8 mouse cellular contexts compared by ENCODE assay signal in the genomic region with DNA sequence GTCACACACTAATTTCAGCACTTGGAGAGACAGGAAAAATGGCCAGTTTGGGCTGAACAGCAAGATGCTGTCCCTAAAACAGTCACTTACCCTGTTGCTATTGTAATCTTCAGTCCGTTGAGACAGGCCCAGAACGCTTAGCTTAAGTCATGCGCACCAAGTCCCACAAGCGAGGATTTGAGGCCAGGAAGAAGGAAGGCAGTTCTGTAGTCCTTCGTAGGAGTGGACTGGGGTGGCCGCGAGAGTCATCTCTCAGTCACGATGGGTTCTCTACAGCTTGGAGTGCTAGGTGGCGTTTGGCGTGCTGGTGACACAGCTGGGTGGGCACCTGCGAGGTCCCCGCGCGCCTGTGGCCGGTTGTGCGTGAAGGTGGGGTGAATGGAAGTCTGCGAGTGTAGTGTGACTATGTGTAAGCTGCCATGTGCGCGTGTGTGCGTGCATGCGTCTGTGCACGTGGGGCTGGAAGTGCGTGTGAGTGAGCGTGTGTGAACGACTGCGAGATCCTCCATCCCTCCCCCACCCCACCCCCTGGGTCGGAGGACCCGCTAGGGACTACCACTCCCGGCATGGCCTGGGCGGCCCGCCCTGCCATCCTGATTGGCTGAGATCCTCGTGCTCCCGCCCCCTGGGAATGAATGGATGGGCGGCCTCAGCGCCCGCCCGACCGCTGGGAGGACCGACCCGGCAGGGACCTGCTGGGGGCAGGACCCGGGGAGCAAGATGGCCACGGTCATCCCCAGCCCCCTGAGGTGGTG. TPM values are rescaled to one million over a fixed set of nuclear protein-coding genes. Genes with fewer than 3 reads are reported as not detected.
DNase-seq lines count a peak whose midpoint lies in the region; ATAC-seq and TF ChIP-seq lines count a peak whose summit lies in the region.

No protein-coding gene starts in this region.

- peak overlapping the region; percentile 74 for H3K4me3 ChIP-seq in forebrain, embryonic 15.5 days
- H3K4me3 ChIP-seq in thymus, adult 2 months (ENCODE audit: control insufficient read depth, insufficient read depth, low read length), result peak overlapping the region; percentile 54

- H3K27ac ChIP-seq in forebrain, embryonic 15.5 days (replicated peaks), result peak overlapping the region; percentile 89
- no peak overlapping the region for H3K27ac ChIP-seq in thymus, adult 2 months (ENCODE audit: control insufficient read depth, insufficient read depth, low read length)

- intact Hi-C loops in heart, postnatal 25 days (cut with DNase I), result loop anchor here (10.0 kb wide), 1 partner anchor 323 kb away; the partner anchor contains the start of genes Eif3k and Map4k1

- H3K4me1 ChIP-seq in forebrain, embryonic 15.5 days, result peaks cover 70% of the 10 kb centered on the region
- peaks cover 37% of the 10 kb centered on the region for H3K4me1 ChIP-seq in thymus, adult 2 months (replicated peaks; ENCODE audit: control insufficient read depth, insufficient read depth, low read length)

- peak; percentile 88 for DNase-seq in ES-CJ7 (ENCODE audit: low read depth, low spot score)
- DNase-seq in cerebellum, adult 11 months, result peak; percentile 96
- DNase-seq in heart, postnatal 25 days (ENCODE audit: low spot score), result peak; percentile 81
- DNase-seq in layer of hippocampus, adult 18-20 months (ENCODE audit: low spot score in 2 of 2), result peak; percentile 93 to 96
- DNase-seq in lung, adult 18-20 months, result peak; percentile 89 to 92
- DNase-seq in ovary, adult 18-20 months (ENCODE audit: low spot score), result peak; percentile 89
- peak; percentile 84 for DNase-seq in thymus, adult 2 months

- no peaks in the 10 kb centered on the region for H3K27me3 ChIP-seq in forebrain, embryonic 15.5 days
- H3K27me3 ChIP-seq in thymus, adult 2 months (ENCODE audit: control insufficient read depth, insufficient read depth, low read length), result peaks cover 31% of the 10 kb centered on the region

- peak overlapping the region; percentile 97 for H3K4me2 ChIP-seq in forebrain, embryonic 15.5 days (replicated peaks)

- peaks cover 20% of the 10 kb centered on the region for H3K36me3 ChIP-seq in forebrain, embryonic 15.5 days
- H3K36me3 ChIP-seq in thymus, adult 2 months (ENCODE audit: control insufficient read depth, insufficient read depth, low read length), result no peaks in the 10 kb centered on the region

- TF ChIP-seq POLR2A in thymus, adult 2 months (IDR thresholded peaks at IDR 0.05; ENCODE audit: control insufficient read depth, extremely low read depth, insufficient read depth, low read length, poor library complexity), result no peak

- peak; percentile 71 for ATAC-seq in forebrain, embryonic 15.5 days (replicated peaks)

- peak; percentile 26; the same call in 1 of the 2 replicates for TF ChIP-seq CTCF in thymus, adult 2 months (IDR thresholded peaks at IDR 0.05; ENCODE audit: borderline replicate concordance, control insufficient read depth, extremely low read depth, insufficient read depth, low read length, poor library complexity)

- no peaks in the 10 kb centered on the region for H3K9me3 ChIP-seq in forebrain, embryonic 15.5 days

- H3K9ac ChIP-seq in forebrain, embryonic 15.5 days (replicated peaks), result peak overlapping the region; percentile 86

- under 1% methylated on average over 42 of the region's 42 CpGs for WGBS in forebrain, embryonic 15.5 days
- whole genome bisulfite sequencing in thymus, adult 2 months, result 2% methylated on average over 42 of the region's 42 CpGs

RNA-seq across cellular contexts. Expression of gene Dpf1, which starts 3.8 kb away (rescaled TPM):
- 240 and 243 TPM in 2 replicates for polyA plus RNA-seq in forebrain, embryonic 15.5 days (2015; fragmentation: Nextera tagmentation; extraction: Ambion mirVana)
- under 1 TPM in 1 of 2 experiments, not detected in 1; 0.53 TPM for total RNA-seq in heart, postnatal 25 days (2021)
- 100 to 1,000 TPM; 105 to 112 TPM for total RNA-seq in layer of hippocampus, adult 18-20 months (2021)
- 1.6 and 1.8 TPM in 2 replicates for polyA plus RNA-seq in thymus, adult 2 months (2012; rRNA removed)

RNA-seq across cellular contexts. Expression of gene Ppp1r14a, which starts 18.4 kb away (rescaled TPM):
- 6.5 and 8.7 TPM in 2 replicates for polyA plus RNA-seq in forebrain, embryonic 15.5 days (2015; fragmentation: Nextera tagmentation; extraction: Ambion mirVana)
- total RNA-seq in heart, postnatal 25 days (2021), result 1 to 10 TPM; 9.6 to 9.9 TPM
- 10 to 100 TPM; 28.1 to 31.3 TPM for total RNA-seq in layer of hippocampus, adult 18-20 months (2021)
- 5.4 and 5.8 TPM in 2 replicates for polyA plus RNA-seq in thymus, adult 2 months (2012; rRNA removed)

RNA-seq across cellular contexts. Expression of gene Spint2, which starts 25.8 kb away (rescaled TPM):
- polyA plus RNA-seq in forebrain, embryonic 15.5 days (2015; fragmentation: Nextera tagmentation; extraction: Ambion mirVana), result 43.8 and 48.8 TPM in 2 replicates
- total RNA-seq in heart, postnatal 25 days (2021), result 10 to 100 TPM; 33.5 to 37.1 TPM
- total RNA-seq in layer of hippocampus, adult 18-20 months (2021), result 10 to 100 TPM; 21.9 to 26.1 TPM
- 426 and 460 TPM in 2 replicates for polyA plus RNA-seq in thymus, adult 2 months (2012; rRNA removed)

RNA-seq across cellular contexts. Expression of gene 2200002D01Rik, which starts 59.3 kb away (rescaled TPM):
- polyA plus RNA-seq in forebrain, embryonic 15.5 days (2015; fragmentation: Nextera tagmentation; extraction: Ambion mirVana), result 0.95 TPM in 1 of 2 replicates, not detected in the other
- total RNA-seq in heart, postnatal 25 days (2021), result 1 to 10 TPM in 1 of 2 experiments, under 1 TPM in 1; 0.73 to 3.7 TPM
- total RNA-seq in layer of hippocampus, adult 18-20 months (2021), result not detected
- 3.6 and 3.7 TPM in 2 replicates for polyA plus RNA-seq in thymus, adult 2 months (2012; rRNA removed)

Comparison
In these comparisons a context has a peak if more than half of its experiments do, and no peak if none do; other contexts are left out.
1. RNA of gene Dpf1, which starts 3.8 kb away (total RNA-seq): 105 to 112 TPM in layer of hippocampus, adult 18-20 months; 0.53 TPM in heart, postnatal 25 days; every median in the first group is over 10 times any median in the second.
2. Peak in every context shown above with its lines, with median percentiles within 50 percentile points of each other: DNase-seq.